Mouse (Mus musculus) embryonic facial prominence, embryonic 13.5 days (tissue): ENCODE measurements around the gene Npw. TPM values are rescaled to one million over a fixed set of nuclear protein-coding genes. Genes with fewer than 3 reads are reported as not detected.

Experiments used
- ATAC-seq: fragments of 200-750 bp; cut with Nextera tagmentation; 2 replicates; pipeline ENCODE4 v1.8.0; 2017; ENCODE audit warnings: low read depth; ENCODE audit not compliant: insufficient number of reproducible peaks, insufficient read depth, low FRiP score, low TSS enrichment
- H3K27ac ChIP-seq: fragments of 300-500 bp; sonication (generic); 2 replicates; pipeline ENCODE4 v1.5.1; 2015; ENCODE audit warnings: moderate library complexity, mild to moderate bottlenecking, inconsistent platforms
- H3K27me3 ChIP-seq: fragments of 300-500 bp; sonication (generic); 2 replicates; pipeline ENCODE4 v1.6.1; 2015; ENCODE audit warnings: mild to moderate bottlenecking, inconsistent platforms
- H3K36me3 ChIP-seq: fragments of 300-500 bp; sonication (generic); 2 replicates; pipeline ENCODE4 v1.6.1; 2015; ENCODE audit warnings: mild to moderate bottlenecking, inconsistent platforms
- H3K4me1 ChIP-seq: fragments of 300-500 bp; sonication (generic); 2 replicates; pipeline ENCODE4 v1.6.1; 2015; ENCODE audit warnings: inconsistent platforms
- H3K4me2 ChIP-seq: fragments of 300-500 bp; sonication (generic); 2 replicates; pipeline ENCODE4 v1.6.1; 2015; ENCODE audit warnings: moderate library complexity, mild to moderate bottlenecking, inconsistent platforms
- H3K4me3 ChIP-seq: fragments of 300-500 bp; sonication (generic); 2 replicates; pipeline ENCODE4 v1.5.1; 2015; ENCODE audit warnings: mild to moderate bottlenecking, inconsistent platforms
- H3K9ac ChIP-seq: fragments of 300-500 bp; sonication (generic); 2 replicates; pipeline ENCODE4 v1.6.1; 2015; ENCODE audit warnings: mild to moderate bottlenecking, inconsistent platforms
- H3K9me3 ChIP-seq: fragments of 300-500 bp; sonication (generic); 2 replicates; pipeline ENCODE4 v1.6.1; 2016; ENCODE audit warnings: inconsistent platforms
- WGBS: fragments of 180-500 bp; shearing (Covaris S2); methylation state at CpG from one replicate; pipeline ENCODE4 v1.1.7; 2015; ENCODE audit warnings: mixed read lengths; 5-methylcytosine and 5-hydroxymethylcytosine counted together
- polyA plus RNA-seq: library from polyadenylated mRNA; unstranded; fragments of >200 nt; fragmentation: Nextera tagmentation; extraction: Ambion mirVana; gene quantifications from 2 replicates; pipeline ENCODE4 v1.2.1, GENCODE M21; 2015

The Npw gene
- 0.74 and 1.2 TPM in 2 replicates for polyA plus RNA-seq

- H3K4me1 ChIP-seq, result peaks cover 14% of the 10 kb centered on the region
- peak within 1 kb of the TSS; percentile 51 for H3K4me3 ChIP-seq
- peaks cover 54% of the 10 kb centered on the region for H3K27me3 ChIP-seq
- 2% methylated on average over 47 of the region's 47 CpGs for whole genome bisulfite sequencing
- H3K36me3 ChIP-seq, result no peaks in the 10 kb centered on the region
- H3K9me3 ChIP-seq, result no peaks in the 10 kb centered on the region
- ATAC-seq, result 0 out of 2 replicates have a peak, but pooled peaks have one; percentile 40
- H3K4me2 ChIP-seq, result peak within 1 kb of the TSS; percentile 95
- peak within 1 kb of the TSS; percentile 75 for H3K9ac ChIP-seq
- H3K27ac ChIP-seq, result no peak within 1 kb of the TSS
These were observed at the start of gene Npw for GRCm38 (mm10) chr17:24658017-24658758. Npw (minus strand) TSS chr17:24658457.

DNA sequence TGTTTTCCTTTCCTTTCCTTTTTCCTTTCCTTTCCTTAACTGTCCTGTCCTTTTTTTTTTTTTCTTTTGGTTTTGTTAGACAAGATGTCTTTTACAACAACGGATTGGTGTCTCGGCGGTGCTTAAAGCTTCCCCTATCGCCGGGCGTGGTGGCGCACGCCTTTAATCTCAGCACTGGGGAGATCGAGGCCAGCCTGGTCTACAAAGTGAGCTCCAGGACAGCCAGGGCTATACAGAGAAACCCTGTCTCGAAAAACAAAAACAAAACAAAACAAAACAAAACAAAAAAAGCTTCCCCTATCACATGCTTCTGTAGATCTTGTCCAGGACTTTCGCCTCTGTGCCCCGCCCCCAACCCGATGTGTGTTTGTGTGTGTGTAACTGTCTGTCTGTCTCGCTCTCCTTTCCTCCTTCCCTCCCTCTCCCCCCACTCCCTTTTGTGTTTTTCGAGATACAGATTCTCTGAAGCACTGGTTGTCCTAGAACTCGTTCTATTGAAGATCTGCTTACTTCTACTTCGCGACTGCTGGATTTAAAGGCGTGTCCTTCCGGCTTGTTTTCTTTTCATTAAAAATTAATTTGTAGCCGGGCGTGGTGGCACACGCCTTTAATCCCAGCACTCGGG lies 49.7 kb upstream of the Npw start:
- H3K9ac ChIP-seq, result peak overlapping the region; percentile 81
- ATAC-seq, result no peak
- peaks cover 22% of the 10 kb centered on the region for H3K36me3 ChIP-seq
- WGBS, result 4% methylated on average over 24 of the region's 24 CpGs
- no peaks in the 10 kb centered on the region for H3K27me3 ChIP-seq
- peak overlapping the region; percentile 78 for H3K4me2 ChIP-seq
- peaks cover 21% of the 10 kb centered on the region for H3K4me1 ChIP-seq
- H3K27ac ChIP-seq, result peak overlapping the region; percentile 78
- no peaks in the 10 kb centered on the region for H3K9me3 ChIP-seq
- peak overlapping the region; percentile 76 for H3K4me3 ChIP-seq

GRCm38 (mm10) chr17:24706982-24707800 lies 48.9 kb upstream of the Npw start, which contains the start of gene Tbl3:
Tbl3 (minus strand) TSS chr17:24707660.
- peak; percentile 80 for ATAC-seq
- H3K27ac ChIP-seq, result peak within 1 kb of the TSS; percentile 78
- no peaks in the 10 kb centered on the region for H3K9me3 ChIP-seq
- H3K4me1 ChIP-seq, result peaks cover 21% of the 10 kb centered on the region
- H3K4me3 ChIP-seq, result peak within 1 kb of the TSS; percentile 76
- WGBS, result 3% methylated on average over 32 of the region's 32 CpGs
- peaks cover 30% of the 10 kb centered on the region for H3K36me3 ChIP-seq
- H3K9ac ChIP-seq, result peak within 1 kb of the TSS; percentile 81
- H3K4me2 ChIP-seq, result peak within 1 kb of the TSS; percentile 78
- H3K27me3 ChIP-seq, result no peaks in the 10 kb centered on the region

- H3K4me3 ChIP-seq, result no peak overlapping the region
- H3K27ac ChIP-seq, result no peak overlapping the region
- no peak for ATAC-seq
- H3K9ac ChIP-seq, result 0 out of 2 replicates have a peak overlapping the region, but pooled peaks have one; percentile 16
- H3K9me3 ChIP-seq, result no peaks in the 10 kb centered on the region
- peaks cover 21% of the 10 kb centered on the region for H3K4me1 ChIP-seq
- peak overlapping the region; percentile 78; the same call in 1 of the 2 replicates for H3K4me2 ChIP-seq
- H3K36me3 ChIP-seq, result peaks cover 43% of the 10 kb centered on the region
- 92% methylated on average over 3 of the region's 3 CpGs for WGBS
- H3K27me3 ChIP-seq, result no peaks in the 10 kb centered on the region
These were observed 47.6 kb upstream of the Npw start for GRCm38 (mm10) chr17:24705821-24706220.

GRCm38 (mm10) chr17:24701251-24701650 lies 43.0 kb upstream of the Npw start:
- ATAC-seq, result no peak
- Histone ChIP-seq H3K9ac (no peak overlapping the region), H3K4me2 (no peak overlapping the region), H3K9me3 (no peaks in the 10 kb centered on the region), H3K27me3 (no peaks in the 10 kb centered on the region), H3K27ac (no peak overlapping the region), H3K4me1 (peaks cover 32% of the 10 kb centered on the region), H3K36me3 (peaks cover 60% of the 10 kb centered on the region), H3K4me3 (no peak overlapping the region)
- WGBS, result 87% methylated on average over 9 of the region's 9 CpGs

- H3K36me3 ChIP-seq, result peaks cover 49% of the 10 kb centered on the region
- H3K4me3 ChIP-seq, result no peak overlapping the region
- peaks cover 31% of the 10 kb centered on the region for H3K4me1 ChIP-seq
- H3K4me2 ChIP-seq, result no peak overlapping the region
- ATAC-seq, result no peak
- H3K9ac ChIP-seq, result no peak overlapping the region; the same call in 1 of the 2 replicates
- H3K27ac ChIP-seq, result no peak overlapping the region
- H3K9me3 ChIP-seq, result no peaks in the 10 kb centered on the region
- H3K27me3 ChIP-seq, result no peaks in the 10 kb centered on the region
- WGBS, result 76% methylated on average over 2 of the region's 2 CpGs
These were observed 41.2 kb upstream of the Npw start for GRCm38 (mm10) chr17:24699473-24699872.

DNA sequence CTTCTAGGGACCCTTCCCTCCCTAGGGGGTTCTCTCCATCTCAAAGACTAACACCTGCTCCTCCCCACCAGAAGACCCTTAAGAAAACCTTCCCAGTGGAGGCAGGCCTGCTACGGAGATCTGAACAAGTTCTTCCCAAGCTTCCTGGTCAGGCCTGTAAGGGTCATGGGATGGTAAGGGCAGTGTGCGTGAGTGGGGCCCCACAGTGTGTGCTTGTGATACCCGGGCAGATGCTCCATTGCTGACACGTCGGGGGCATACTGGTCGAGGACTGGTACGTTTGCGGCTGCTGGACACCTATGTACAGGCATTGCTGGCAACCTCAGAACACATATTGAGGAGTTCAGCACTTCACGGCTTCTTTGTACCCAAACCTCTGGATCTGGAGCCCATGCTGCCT lies 40.5 kb upstream of the Npw start:
- 0 out of 2 replicates have a peak overlapping the region, but pooled peaks have one; percentile 8 for H3K9ac ChIP-seq
- 0 out of 2 replicates have a peak overlapping the region, but pooled peaks have one; percentile 0 for H3K4me2 ChIP-seq
- no peaks in the 10 kb centered on the region for H3K27me3 ChIP-seq
- H3K9me3 ChIP-seq, result no peaks in the 10 kb centered on the region
- H3K4me1 ChIP-seq, result peaks cover 31% of the 10 kb centered on the region
- H3K4me3 ChIP-seq, result no peak overlapping the region
- no peak for ATAC-seq
- peaks cover 41% of the 10 kb centered on the region for H3K36me3 ChIP-seq
- H3K27ac ChIP-seq, result no peak overlapping the region
- 69% methylated on average over 9 of the region's 9 CpGs for WGBS

DNA sequence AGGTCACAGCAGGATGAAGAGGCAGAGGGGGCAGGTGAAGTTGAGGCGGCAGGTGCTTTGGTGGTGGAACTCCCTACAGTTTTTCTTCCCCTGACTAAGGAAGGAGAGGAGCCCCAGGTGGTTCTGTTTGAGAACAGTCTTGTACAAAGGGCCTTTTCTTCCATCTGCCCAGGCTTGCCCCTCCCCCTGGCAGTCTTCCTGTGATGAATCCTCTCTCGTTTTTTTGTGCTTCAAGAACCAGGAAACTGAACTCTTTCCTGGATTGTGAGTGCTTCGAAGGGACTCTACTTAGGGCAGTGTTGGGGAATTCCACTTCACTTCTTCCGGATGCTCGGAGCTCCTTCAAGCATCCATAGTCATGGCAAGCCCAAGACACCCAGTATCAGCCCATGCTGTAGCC lies 39.7 kb upstream of the Npw start:
- ATAC-seq, result no peak
- Histone ChIP-seq H3K27ac (no peak overlapping the region), H3K27me3 (no peaks in the 10 kb centered on the region), H3K36me3 (peaks cover 43% of the 10 kb centered on the region), H3K4me1 (peaks cover 31% of the 10 kb centered on the region), H3K9ac (0 out of 2 replicates have a peak overlapping the region, but pooled peaks have one; percentile 21), H3K4me2 (0 out of 2 replicates have a peak overlapping the region, but pooled peaks have one; percentile 0), H3K9me3 (no peaks in the 10 kb centered on the region), H3K4me3 (no peak overlapping the region)
- WGBS, result 13% methylated on average over 5 of the region's 5 CpGs

DNA sequence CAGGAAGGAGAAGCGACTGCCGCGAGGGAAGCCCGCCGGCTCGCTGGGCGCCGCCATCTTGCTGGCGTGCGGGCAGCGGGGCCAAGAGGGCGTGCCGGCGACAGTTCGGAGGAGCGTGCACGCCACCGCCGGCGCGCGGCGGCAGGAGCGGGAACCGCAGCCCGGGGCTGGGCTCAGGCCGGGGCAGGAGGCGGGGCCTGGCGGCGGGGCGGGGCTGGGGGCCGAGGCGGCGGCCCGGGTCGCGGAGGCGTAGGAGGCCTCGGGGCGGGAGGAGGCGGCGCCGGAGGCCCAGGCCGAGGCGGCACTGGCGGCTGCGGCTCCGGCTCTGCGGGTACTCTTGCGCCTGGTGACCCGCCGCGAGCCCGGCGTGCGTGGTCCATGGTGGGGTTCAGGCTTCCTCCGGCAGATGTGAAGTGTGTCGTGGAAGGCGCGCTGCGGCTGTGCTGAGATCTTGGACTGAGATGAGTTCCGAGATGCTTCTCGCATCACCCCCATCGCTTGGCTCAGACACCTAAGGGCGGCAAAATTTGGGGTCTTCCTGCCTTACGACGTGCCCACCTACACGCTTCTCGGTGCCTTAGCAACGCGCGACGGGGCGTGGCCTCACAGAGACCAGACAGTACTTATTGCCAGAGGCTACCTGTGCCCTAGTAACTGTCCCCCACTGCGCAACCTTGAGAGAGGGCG lies 37.9 kb upstream of the Npw start, which contains the start of the genes Gfer and Noxo1:
TSS of gene Gfer (minus strand) at position 146 of the 687 bp plus-strand sequence.
TSS of gene Noxo1 (plus strand) at position 224 of the 687 bp plus-strand sequence.
- H3K36me3 ChIP-seq, result peaks cover 36% of the 10 kb centered on the region
- peak within 1 kb of the TSS; percentile 82 for H3K4me3 ChIP-seq
- peak within 1 kb of the TSS; percentile 91 for H3K27ac ChIP-seq
- peak within 1 kb of the TSS; percentile 77 for H3K4me2 ChIP-seq
- peaks cover 31% of the 10 kb centered on the region for H3K4me1 ChIP-seq
- peaks cover 3% of the 10 kb centered on the region for H3K27me3 ChIP-seq
- WGBS, result under 1% methylated on average over 75 of the region's 76 CpGs
- H3K9ac ChIP-seq, result peak within 1 kb of the TSS; percentile 91
- ATAC-seq, result peak; percentile 86
- H3K9me3 ChIP-seq, result no peaks in the 10 kb centered on the region

DNA sequence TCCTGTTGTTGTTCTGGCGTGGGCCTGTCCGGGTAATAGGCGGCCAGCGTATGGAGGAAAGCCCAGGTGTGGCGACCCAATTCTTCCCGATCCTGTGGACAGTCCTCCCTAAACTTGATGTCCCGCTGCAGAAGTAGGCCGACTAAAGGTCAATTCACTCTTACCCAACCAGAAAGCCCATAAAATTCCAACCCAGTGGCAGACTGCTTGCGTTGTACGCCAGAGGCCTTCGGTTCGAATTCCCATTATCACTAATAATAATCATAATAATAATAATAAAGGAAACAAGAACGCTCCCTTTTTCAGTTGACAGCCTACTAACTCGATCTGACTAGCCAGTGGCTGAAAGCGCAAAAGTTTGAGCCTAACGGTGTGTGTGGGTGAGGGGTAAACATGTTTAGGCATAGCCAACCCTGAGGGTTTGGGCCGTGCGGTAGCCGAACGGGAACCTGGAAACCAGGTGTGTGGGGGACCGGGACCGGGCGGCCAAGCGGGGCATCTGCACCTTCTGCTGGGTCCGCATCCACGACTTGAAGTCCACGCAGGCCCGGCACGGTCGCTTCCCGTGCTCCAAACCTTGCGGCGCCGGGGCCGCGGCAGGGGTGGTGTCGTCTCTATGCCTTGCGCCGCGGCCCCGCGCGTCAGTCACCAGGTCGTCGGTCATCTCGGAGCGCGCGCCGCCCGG lies 37.2 kb upstream of the Npw start:
- peak overlapping the region; percentile 82 for H3K4me3 ChIP-seq
- peak overlapping the region; percentile 91 for H3K9ac ChIP-seq
- peaks cover 10% of the 10 kb centered on the region for H3K27me3 ChIP-seq
- peaks cover 31% of the 10 kb centered on the region for H3K4me1 ChIP-seq
- WGBS, result 6% methylated on average over 51 of the region's 51 CpGs
- H3K36me3 ChIP-seq, result peaks cover 29% of the 10 kb centered on the region
- H3K27ac ChIP-seq, result peak overlapping the region; percentile 91
- no peak for ATAC-seq
- H3K4me2 ChIP-seq, result peak overlapping the region; percentile 77
- no peaks in the 10 kb centered on the region for H3K9me3 ChIP-seq
